Mouse (Mus musculus) liver, embryonic 14.5 days (tissue): ENCODE measurements at regions not wholly inside any gene's neighbourhood (a gene's known extent, or its start where the extent isn't known, plus 50 kb on each side); places are given as distances from the start of the nearest gene placed in this dataset.

Experiments used
- CTCF ChIP-seq: IDR thresholded peaks from 2 replicates; pipeline ENCODE4 v1.5.1; 2016; ENCODE audit warnings: antibody characterized with exemption, low read depth, control low read depth
- EP300 ChIP-seq: IDR thresholded peaks from 2 replicates; pipeline ENCODE4 v1.6.1; 2016; ENCODE audit warnings: antibody characterized with exemption, low read depth

DNA sequence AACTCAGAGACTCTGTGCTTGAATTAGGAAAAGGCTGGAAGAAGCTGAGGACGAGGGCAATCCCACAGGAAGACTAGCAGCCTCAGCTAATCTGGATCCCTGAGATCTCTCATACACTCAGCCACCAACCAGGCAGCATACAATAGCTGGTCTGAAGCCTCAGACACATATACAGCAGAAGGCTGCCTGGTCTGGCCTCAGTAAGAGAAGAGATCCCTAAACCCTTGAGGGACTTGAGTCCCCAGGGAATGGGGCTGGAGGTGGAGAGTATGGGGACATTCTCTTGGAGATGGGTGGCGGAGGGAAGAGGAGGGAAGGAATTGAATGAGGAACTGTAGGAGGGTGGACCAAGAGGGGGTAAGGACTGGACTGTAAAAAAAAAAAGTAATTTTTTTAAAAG lies 1704.3 kb upstream of the Nudt12 start:
- TF ChIP-seq CTCF (no peak), EP300 (no peak)
